Mouse (Mus musculus): ENCODE data around the gene Rad51b. TPM values are rescaled to one million over a fixed set of nuclear protein-coding genes. Genes with fewer than 3 reads are reported as not detected.

Gene Rad51b
- polyA plus RNA-seq, 1 experiment from 2014 or later = 4.3 TPM

DNA sequence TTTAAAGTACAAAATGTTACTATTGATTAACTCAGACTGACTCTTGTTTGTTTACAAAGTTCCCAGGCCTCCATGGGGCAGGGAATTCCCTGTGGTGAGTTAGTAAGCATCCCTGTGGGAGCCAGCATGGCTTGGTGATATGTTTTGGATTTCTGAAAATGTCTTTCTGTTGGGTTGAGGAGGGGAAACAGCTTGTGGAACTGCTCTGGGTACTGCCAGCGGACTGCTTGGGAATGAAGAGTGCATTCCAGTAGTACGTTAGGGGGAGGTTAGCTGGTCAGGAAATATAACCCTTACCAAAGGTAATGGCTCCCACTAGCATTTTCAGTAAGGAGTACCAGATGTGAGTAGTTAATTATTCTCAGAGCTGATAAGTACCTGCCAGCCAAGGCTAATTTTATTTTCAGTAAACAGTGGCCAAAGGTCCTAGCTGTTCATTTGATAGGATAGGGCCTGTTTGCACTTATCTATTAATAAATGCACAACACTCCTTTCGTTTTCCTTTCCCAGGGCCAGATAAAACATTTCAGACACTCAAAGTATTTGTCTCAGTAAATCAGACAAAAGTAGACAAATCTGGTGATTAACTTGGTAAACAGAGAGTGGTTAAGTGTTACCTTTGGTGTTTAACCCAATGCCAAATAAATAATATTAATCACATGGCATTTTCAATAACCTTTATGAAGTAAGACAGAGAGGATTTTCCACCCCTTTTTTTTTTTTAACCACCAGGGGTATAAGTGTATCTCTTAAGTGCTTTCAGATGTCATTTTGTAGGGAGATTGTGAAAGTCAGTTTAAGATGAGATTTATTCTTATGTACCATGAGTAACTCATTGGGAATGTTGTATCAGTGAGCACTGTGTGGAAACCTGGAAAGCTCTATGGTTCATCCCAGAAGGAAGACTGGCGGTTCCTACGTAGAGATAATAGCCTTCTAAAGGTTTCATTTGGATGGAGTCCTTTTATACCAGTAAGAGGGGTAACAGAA lies 235.0 kb downstream of the Rad51b start:
- Histone ChIP-seq H3K36me3 (replicated peaks) (no peaks in the 10 kb centered on the region), H3K9ac (no peak overlapping the region)

DNA sequence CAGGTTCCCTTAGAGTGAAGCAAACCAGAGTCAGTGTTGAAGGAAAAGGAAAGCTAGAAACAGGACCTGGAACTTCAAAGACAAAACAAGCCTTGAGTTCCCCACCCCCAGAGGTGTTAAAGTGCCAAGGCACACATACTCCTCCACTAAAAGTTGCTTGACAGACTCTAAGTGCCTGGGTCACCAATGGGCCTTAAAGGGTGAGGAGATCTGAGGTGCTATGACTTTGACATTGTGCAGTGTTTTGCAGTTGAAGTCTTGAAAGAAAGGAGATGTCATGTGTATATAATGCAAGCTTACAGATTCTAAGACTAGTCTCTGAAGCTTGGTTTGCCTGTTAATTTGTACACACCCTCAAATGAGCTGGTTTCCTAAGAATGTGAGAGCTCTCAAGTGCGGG lies 237.7 kb downstream of the Rad51b start:
- Histone ChIP-seq H3K9me3 (replicated peaks) (no peaks in the 10 kb centered on the region), H3K9ac (no peak overlapping the region), H3K27me3 (no peaks in the 10 kb centered on the region), H3K4me2 (no peak overlapping the region), H3K27ac (replicated peaks) (no peak overlapping the region), H3K36me3 (replicated peaks) (no peaks in the 10 kb centered on the region), H3K4me3 (replicated peaks) (no peak overlapping the region), H3K4me1 (replicated peaks) (no peaks in the 10 kb centered on the region)
- no peak for ATAC-seq (ENCODE audit: insufficient read depth)
- 58% methylated on average over 1 of the region's 1 CpGs for WGBS (ENCODE audit: insufficient replicate concordance)

More for the DNA sequence above, 235.0 kb downstream of the Rad51b start:
- no peaks in the 10 kb centered on the region for H3K27me3 ChIP-seq
- no peaks in the 10 kb centered on the region for H3K9me3 ChIP-seq (replicated peaks)
- H3K4me2 ChIP-seq = no peak overlapping the region
- 63% methylated on average over 5 of the region's 5 CpGs for WGBS (ENCODE audit: insufficient replicate concordance)
- peak; percentile 70 for ATAC-seq (ENCODE audit: insufficient read depth)
- no peaks in the 10 kb centered on the region for H3K4me1 ChIP-seq (replicated peaks)
- peak overlapping the region; percentile 67 for H3K27ac ChIP-seq (replicated peaks)
- no peak overlapping the region for H3K4me3 ChIP-seq (replicated peaks)

- H3K27me3 ChIP-seq = no peaks in the 10 kb centered on the region
- no peaks in the 10 kb centered on the region for H3K36me3 ChIP-seq (replicated peaks)
- 74% methylated on average over 9 of the region's 9 CpGs for WGBS (ENCODE audit: insufficient replicate concordance)
- H3K4me2 ChIP-seq = no peak overlapping the region
- no peak overlapping the region for H3K27ac ChIP-seq (replicated peaks)
- H3K9ac ChIP-seq = no peak overlapping the region
- no peaks in the 10 kb centered on the region for H3K9me3 ChIP-seq (replicated peaks)
- no peak for ATAC-seq (ENCODE audit: insufficient read depth)
- no peak overlapping the region for H3K4me3 ChIP-seq (replicated peaks)
- no peaks in the 10 kb centered on the region for H3K4me1 ChIP-seq (replicated peaks)
These were observed 238.7 kb downstream of the Rad51b start for GRCm38 (mm10) chr12:79535532-79536437.

GRCm38 (mm10) chr12:79540176-79540575 lies 243.1 kb downstream of the Rad51b start:
- ATAC-seq (ENCODE audit: insufficient read depth) = no peak
- Histone ChIP-seq H3K27me3 (no peaks in the 10 kb centered on the region), H3K9me3 (replicated peaks) (no peaks in the 10 kb centered on the region), H3K4me2 (no peak overlapping the region), H3K4me1 (replicated peaks) (no peaks in the 10 kb centered on the region), H3K27ac (replicated peaks) (no peak overlapping the region), H3K9ac (no peak overlapping the region), H3K36me3 (replicated peaks) (no peaks in the 10 kb centered on the region), H3K4me3 (replicated peaks) (no peak overlapping the region)
- 55% methylated on average over 5 of the region's 5 CpGs for WGBS (ENCODE audit: insufficient replicate concordance)

DNA sequence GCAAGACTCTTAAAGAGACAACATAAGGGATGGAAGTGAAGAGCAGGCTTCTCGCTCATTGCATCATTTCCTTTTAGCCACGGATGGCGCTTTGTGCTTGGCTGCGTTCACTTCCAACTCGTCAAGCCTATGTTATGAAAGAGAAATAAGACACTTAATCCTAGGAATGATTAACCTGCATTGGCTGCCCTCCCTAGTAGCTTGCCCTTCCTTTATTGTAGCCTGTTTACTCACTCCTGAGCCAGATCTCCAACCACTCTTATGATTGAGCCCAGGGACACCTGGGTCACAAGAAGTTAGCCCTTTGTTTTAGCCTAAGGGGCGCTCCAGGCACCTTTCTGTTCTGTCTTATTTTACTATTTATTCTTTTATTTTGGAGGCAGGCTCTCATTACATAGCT lies 244.5 kb downstream of the Rad51b start:
- Histone ChIP-seq H3K9me3 (replicated peaks) (no peaks in the 10 kb centered on the region), H3K36me3 (replicated peaks) (no peaks in the 10 kb centered on the region), H3K27ac (replicated peaks) (0 out of 2 replicates have a peak overlapping the region, but pooled peaks have one; percentile 9), H3K9ac (no peak overlapping the region), H3K4me3 (replicated peaks) (no peak overlapping the region), H3K4me2 (no peak overlapping the region), H3K27me3 (no peaks in the 10 kb centered on the region), H3K4me1 (replicated peaks) (no peaks in the 10 kb centered on the region)
- peak; percentile 52; the same call in 1 of the 2 replicates for ATAC-seq (ENCODE audit: insufficient read depth)
- WGBS (ENCODE audit: insufficient replicate concordance) = 62% methylated on average over 6 of the region's 6 CpGs

GRCm38 (mm10) chr12:79545063-79545462 lies 248.0 kb downstream of the Rad51b start:
- 0 out of 2 replicates have a peak, but pooled peaks cover 5% of the 10 kb centered on the region for H3K4me1 ChIP-seq (replicated peaks)
- no peaks in the 10 kb centered on the region for H3K27me3 ChIP-seq
- no peak overlapping the region for H3K27ac ChIP-seq (replicated peaks)
- H3K36me3 ChIP-seq (replicated peaks) = no peaks in the 10 kb centered on the region
- no peak overlapping the region for H3K4me3 ChIP-seq (replicated peaks)
- no peak overlapping the region for H3K4me2 ChIP-seq
- no peak overlapping the region for H3K9ac ChIP-seq
- WGBS (ENCODE audit: insufficient replicate concordance) = 45% methylated on average over 3 of the region's 3 CpGs
- no peaks in the 10 kb centered on the region for H3K9me3 ChIP-seq (replicated peaks)
- ATAC-seq (ENCODE audit: insufficient read depth) = no peak

DNA sequence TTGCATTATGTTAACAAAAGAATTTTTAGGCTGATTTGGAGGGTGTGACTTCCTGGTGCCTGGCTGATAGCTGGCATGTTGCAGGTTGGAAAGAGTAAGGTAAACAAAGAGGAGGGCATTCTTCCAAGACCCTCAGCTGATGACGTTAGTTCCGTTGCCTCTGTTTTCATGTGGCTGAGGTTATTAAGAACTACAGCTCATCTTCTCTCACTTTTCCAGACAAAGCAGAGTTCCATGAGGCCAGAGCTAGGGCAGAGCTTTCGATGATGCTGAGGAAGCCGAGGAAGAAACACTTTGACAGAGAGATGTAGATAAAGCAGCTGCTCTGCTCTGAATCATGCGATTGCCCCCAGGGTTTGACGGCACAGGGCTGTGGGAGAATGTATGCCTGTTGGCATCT lies 250.5 kb downstream of the Rad51b start:
- Histone ChIP-seq H3K9me3 (replicated peaks) (no peaks in the 10 kb centered on the region), H3K4me3 (replicated peaks) (no peak overlapping the region), H3K27me3 (no peaks in the 10 kb centered on the region), H3K9ac (no peak overlapping the region), H3K4me1 (replicated peaks) (0 out of 2 replicates have a peak, but pooled peaks cover 5% of the 10 kb centered on the region), H3K27ac (replicated peaks) (no peak overlapping the region), H3K4me2 (no peak overlapping the region), H3K36me3 (replicated peaks) (no peaks in the 10 kb centered on the region)
- 56% methylated on average over 6 of the region's 6 CpGs for WGBS (ENCODE audit: insufficient replicate concordance)
- ATAC-seq (ENCODE audit: insufficient read depth) = no peak

GRCm38 (mm10) chr12:79548607-79549330 lies 251.7 kb downstream of the Rad51b start:
- Histone ChIP-seq H3K27me3 (no peaks in the 10 kb centered on the region), H3K9me3 (replicated peaks) (no peaks in the 10 kb centered on the region), H3K36me3 (replicated peaks) (no peaks in the 10 kb centered on the region), H3K4me3 (replicated peaks) (no peak overlapping the region), H3K27ac (replicated peaks) (no peak overlapping the region), H3K4me2 (no peak overlapping the region), H3K9ac (no peak overlapping the region), H3K4me1 (replicated peaks) (0 out of 2 replicates have a peak, but pooled peaks cover 5% of the 10 kb centered on the region)
- ATAC-seq (ENCODE audit: insufficient read depth) = no peak
- 73% methylated on average over 8 of the region's 8 CpGs for WGBS (ENCODE audit: insufficient replicate concordance)

GRCm38 (mm10) chr12:79550049-79550682 lies 253.1 kb downstream of the Rad51b start:
- Histone ChIP-seq H3K36me3 (replicated peaks) (no peaks in the 10 kb centered on the region), H3K9me3 (replicated peaks) (no peaks in the 10 kb centered on the region), H3K4me3 (replicated peaks) (no peak overlapping the region), H3K4me2 (no peak overlapping the region), H3K4me1 (replicated peaks) (0 out of 2 replicates have a peak, but pooled peaks cover 5% of the 10 kb centered on the region), H3K9ac (no peak overlapping the region), H3K27ac (replicated peaks) (no peak overlapping the region), H3K27me3 (no peaks in the 10 kb centered on the region)
- WGBS (ENCODE audit: insufficient replicate concordance) = 83% methylated on average over 7 of the region's 7 CpGs
- no peak for ATAC-seq (ENCODE audit: insufficient read depth)

DNA sequence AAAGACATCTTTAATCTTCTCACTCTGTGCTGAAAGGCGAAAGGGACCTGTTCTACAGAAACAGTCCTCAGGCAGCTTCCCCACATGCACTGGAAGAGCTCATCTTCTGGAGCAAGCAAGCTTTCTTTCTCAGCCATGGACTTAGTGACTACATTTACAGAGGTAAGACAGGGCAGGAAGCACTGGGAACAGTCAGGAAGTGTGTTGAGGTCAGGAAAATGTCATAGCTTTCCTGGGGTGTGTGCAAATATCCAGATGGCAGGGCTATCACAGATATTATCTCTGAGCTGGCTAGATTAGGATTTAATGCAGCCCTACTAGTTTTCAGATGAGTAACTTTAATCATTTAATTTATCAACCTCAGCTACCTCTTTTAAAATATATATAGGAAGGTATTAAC lies 254.2 kb downstream of the Rad51b start:
- H3K9ac ChIP-seq = no peak overlapping the region
- H3K4me3 ChIP-seq (replicated peaks) = no peak overlapping the region
- H3K4me2 ChIP-seq = no peak overlapping the region
- H3K9me3 ChIP-seq (replicated peaks) = no peaks in the 10 kb centered on the region
- no peak for ATAC-seq (ENCODE audit: insufficient read depth)
- no peaks in the 10 kb centered on the region for H3K36me3 ChIP-seq (replicated peaks)
- 0 out of 2 replicates have a peak, but pooled peaks cover 5% of the 10 kb centered on the region for H3K4me1 ChIP-seq (replicated peaks)
- WGBS (ENCODE audit: insufficient replicate concordance) = 60% methylated on average over 1 of the region's 1 CpGs
- H3K27ac ChIP-seq (replicated peaks) = no peak overlapping the region
- H3K27me3 ChIP-seq = no peaks in the 10 kb centered on the region
